Mouse (Mus musculus): ENCODE data around the gene Zgrf1.

GRCm38 (mm10) chr3:127661646-127662531 lies 108.6 kb downstream of the Zgrf1 start:
- TF ChIP-seq TCF3 (IDR thresholded peaks at IDR 0.05; ENCODE audit: insufficient read length, low read depth) (no peak), CEBPB (IDR thresholded peaks at IDR 0.05; ENCODE audit: insufficient read depth, poor library complexity, severe bottlenecking) (no peak), MAX (IDR thresholded peaks at IDR 0.05; ENCODE audit: low read depth) (no peak), POLR2AphosphoS2 (IDR thresholded peaks at IDR 0.05; ENCODE audit: insufficient read length, low read depth) (no peak), POLR2A (IDR thresholded peaks at IDR 0.05; ENCODE audit: insufficient read length, low read depth) (no peak), USF1 (IDR thresholded peaks at IDR 0.05; ENCODE audit: low read depth) (no peak), SRF (IDR thresholded peaks at IDR 0.05; ENCODE audit: control insufficient read depth, insufficient read length, low read depth) (no peak), MYOG (IDR thresholded peaks at IDR 0.05; ENCODE audit: control insufficient read depth in 1 of 3, insufficient read depth in 1 of 3, insufficient read length in 2 of 3, low read depth in 2 of 3) (no peak), MYOD1 (IDR thresholded peaks at IDR 0.05; ENCODE audit: control insufficient read depth in 1 of 3, insufficient read length in 2 of 3, low read depth in 2 of 3) (no peak), E2F4 (IDR thresholded peaks at IDR 0.05; ENCODE audit: insufficient read depth) (no peak), TCF12 (IDR thresholded peaks at IDR 0.05; ENCODE audit: insufficient read depth, poor library complexity, severe bottlenecking) (no peak), REST (IDR thresholded peaks at IDR 0.05; ENCODE audit: insufficient read depth, insufficient read length) (no peak)

Data from myocyte (in vitro differentiated cells).